Mouse (Mus musculus): ENCODE data around the gene Tmem9b. TPM values are rescaled to one million over a fixed set of nuclear protein-coding genes. Genes with fewer than 3 reads are reported as not detected.
A peak's percentile ranks its signal among the peaks of the same experiment; 100 is the strongest.

Gene Tmem9b
- polyA plus RNA-seq, 1 experiment from 2014 or later: 38.4 TPM

- WGBS: 54% methylated on average over 4 of the region's 4 CpGs
- H3K9me3 ChIP-seq (replicated peaks; ENCODE audit: control insufficient read depth, low read length): no peaks in the 10 kb centered on the region
- H3K9ac ChIP-seq (replicated peaks; ENCODE audit: low read length): no peak overlapping the region
- H3K36me3 ChIP-seq (replicated peaks; ENCODE audit: control insufficient read depth, insufficient read depth, low read depth, low read length): no peaks in the 10 kb centered on the region
- no peak overlapping the region for H3K4me3 ChIP-seq (ENCODE audit: low read depth, low read length)
- no peaks in the 10 kb centered on the region for H3K27me3 ChIP-seq (ENCODE audit: control insufficient read depth, insufficient read depth, low read length)
- H3K4me1 ChIP-seq (ENCODE audit: control insufficient read depth, insufficient read depth, low read length): no peaks in the 10 kb centered on the region
- no peak overlapping the region for H3K4me2 ChIP-seq (ENCODE audit: low read depth, low read length)
- DNase-seq (ENCODE audit: low spot score): peak; percentile 56
- no peak overlapping the region for H3K27ac ChIP-seq (replicated peaks; ENCODE audit: low read depth, low read length)
- ATAC-seq (replicated peaks; ENCODE audit: insufficient number of reproducible peaks, low FRiP score, low TSS enrichment, low read depth): no peak
Observed at GRCm38 (mm10) chr7:109707023-109707785, 45.5 kb downstream of the Tmem9b start.

GRCm38 (mm10) chr7:109704461-109704860 lies 48.2 kb downstream of the Tmem9b start:
- H3K4me1 ChIP-seq (ENCODE audit: control insufficient read depth, insufficient read depth, low read length): no peaks in the 10 kb centered on the region
- no peaks in the 10 kb centered on the region for H3K27me3 ChIP-seq (ENCODE audit: control insufficient read depth, insufficient read depth, low read length)
- no peak overlapping the region for H3K27ac ChIP-seq (replicated peaks; ENCODE audit: low read depth, low read length)
- H3K9me3 ChIP-seq (replicated peaks; ENCODE audit: control insufficient read depth, low read length): no peaks in the 10 kb centered on the region
- DNase-seq (ENCODE audit: low spot score) (no peak), ATAC-seq (replicated peaks; ENCODE audit: insufficient number of reproducible peaks, low FRiP score, low TSS enrichment, low read depth) (no peak)
- H3K4me3 ChIP-seq (ENCODE audit: low read depth, low read length): peak overlapping the region; percentile 67
- peak overlapping the region; percentile 73 for H3K4me2 ChIP-seq (ENCODE audit: low read depth, low read length)
- peak overlapping the region; percentile 78; the same call in 1 of the 2 replicates for H3K9ac ChIP-seq (replicated peaks; ENCODE audit: low read length)
- no peaks in the 10 kb centered on the region for H3K36me3 ChIP-seq (replicated peaks; ENCODE audit: control insufficient read depth, insufficient read depth, low read depth, low read length)
- WGBS: 60% methylated on average over 3 of the region's 3 CpGs

DNA sequence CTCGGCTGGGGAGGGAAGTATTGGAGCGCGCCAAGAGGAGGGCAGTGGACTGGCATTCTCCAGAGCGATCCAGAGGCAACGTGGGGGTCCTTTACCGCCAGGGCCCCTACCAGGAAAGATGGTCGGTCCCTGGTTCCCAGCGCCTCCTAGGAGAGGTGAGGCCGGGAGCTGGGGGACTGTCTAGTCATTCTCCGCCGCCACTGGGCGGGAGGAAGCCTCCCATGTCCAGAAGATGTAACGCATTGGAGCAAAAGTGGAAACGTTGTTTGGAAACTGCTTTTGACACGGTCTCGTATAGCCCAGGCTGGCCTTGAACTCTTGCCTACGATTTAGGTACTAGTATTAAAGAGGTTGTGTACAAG lies 48.7 kb downstream of the Tmem9b start:
- DNase-seq (ENCODE audit: low spot score) (no peak), ATAC-seq (replicated peaks; ENCODE audit: insufficient number of reproducible peaks, low FRiP score, low TSS enrichment, low read depth) (no peak; the same call in 1 of the 2 replicates)
- Histone ChIP-seq H3K36me3 (replicated peaks; ENCODE audit: control insufficient read depth, insufficient read depth, low read depth, low read length) (no peaks in the 10 kb centered on the region), H3K27me3 (ENCODE audit: control insufficient read depth, insufficient read depth, low read length) (no peaks in the 10 kb centered on the region), H3K4me3 (ENCODE audit: low read depth, low read length) (peak overlapping the region; percentile 67), H3K9ac (replicated peaks; ENCODE audit: low read length) (peak overlapping the region; percentile 78), H3K4me2 (ENCODE audit: low read depth, low read length) (peak overlapping the region; percentile 73), H3K9me3 (replicated peaks; ENCODE audit: control insufficient read depth, low read length) (no peaks in the 10 kb centered on the region), H3K27ac (replicated peaks; ENCODE audit: low read depth, low read length) (peak overlapping the region; percentile 52; the same call in 1 of the 2 replicates), H3K4me1 (ENCODE audit: control insufficient read depth, insufficient read depth, low read length) (no peaks in the 10 kb centered on the region)
- 2% methylated on average over 17 of the region's 17 CpGs for WGBS

DNA sequence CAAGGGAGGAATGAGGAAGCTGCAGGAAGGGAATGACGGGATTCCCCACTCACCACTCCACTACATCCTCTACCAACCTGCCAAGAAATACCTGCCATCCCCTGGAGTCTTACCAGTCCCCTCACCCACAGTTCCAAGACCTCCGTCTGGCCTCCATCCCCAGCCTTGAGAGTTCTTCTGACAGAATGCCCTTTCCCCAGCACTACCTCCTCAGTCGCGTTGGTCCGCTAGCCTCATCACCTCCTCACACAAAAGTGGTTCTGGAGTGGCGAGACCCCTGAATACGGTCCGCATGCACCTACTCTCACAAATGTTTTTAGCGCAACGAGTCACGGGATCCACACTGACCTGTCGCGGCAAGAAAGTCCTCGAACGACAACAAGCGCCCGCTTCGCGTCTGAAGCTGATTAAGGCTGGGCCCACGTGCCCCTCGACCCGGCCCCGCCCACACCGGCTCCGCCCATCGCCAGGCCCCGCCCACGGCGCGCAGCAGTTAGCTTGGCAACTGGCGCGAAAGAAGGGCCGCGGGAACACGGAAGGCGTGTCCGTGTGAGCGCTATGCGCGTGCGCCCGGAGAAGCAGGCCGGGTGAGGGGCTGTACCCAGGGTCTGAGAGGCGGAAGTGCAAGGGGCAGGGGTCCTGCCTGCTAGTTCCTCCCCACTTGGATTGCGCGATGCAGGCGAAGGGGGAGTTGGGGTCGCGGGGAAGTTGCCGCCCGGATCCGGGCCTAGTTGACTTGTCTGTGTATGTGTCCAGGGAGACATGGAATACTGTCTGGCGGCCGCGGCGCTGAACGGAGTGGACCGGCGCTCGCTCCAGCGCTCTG lies 49.3 kb downstream of the Tmem9b start, which contains the start of the genes St5 and Akip1:
St5 (minus strand) TSS at position 416 of the 826 bp plus-strand sequence.
Akip1 (plus strand) TSS at position 501 of the 826 bp plus-strand sequence.
- Histone ChIP-seq H3K4me1 (ENCODE audit: control insufficient read depth, insufficient read depth, low read length) (no peaks in the 10 kb centered on the region), H3K27me3 (ENCODE audit: control insufficient read depth, insufficient read depth, low read length) (no peaks in the 10 kb centered on the region), H3K4me3 (ENCODE audit: low read depth, low read length) (peak within 1 kb of the TSS; percentile 67), H3K36me3 (replicated peaks; ENCODE audit: control insufficient read depth, insufficient read depth, low read depth, low read length) (no peaks in the 10 kb centered on the region), H3K4me2 (ENCODE audit: low read depth, low read length) (peak within 1 kb of the TSS; percentile 73), H3K9me3 (replicated peaks; ENCODE audit: control insufficient read depth, low read length) (no peaks in the 10 kb centered on the region), H3K9ac (replicated peaks; ENCODE audit: low read length) (peak within 1 kb of the TSS; percentile 78), H3K27ac (replicated peaks; ENCODE audit: low read depth, low read length) (peak within 1 kb of the TSS; percentile 52; the same call in 1 of the 2 replicates)
- DNase-seq (ENCODE audit: low spot score): peak; percentile 97
- ATAC-seq (replicated peaks; ENCODE audit: insufficient number of reproducible peaks, low FRiP score, low TSS enrichment, low read depth): peak; percentile 98
- WGBS: under 1% methylated on average over 60 of the region's 61 CpGs

DNA sequence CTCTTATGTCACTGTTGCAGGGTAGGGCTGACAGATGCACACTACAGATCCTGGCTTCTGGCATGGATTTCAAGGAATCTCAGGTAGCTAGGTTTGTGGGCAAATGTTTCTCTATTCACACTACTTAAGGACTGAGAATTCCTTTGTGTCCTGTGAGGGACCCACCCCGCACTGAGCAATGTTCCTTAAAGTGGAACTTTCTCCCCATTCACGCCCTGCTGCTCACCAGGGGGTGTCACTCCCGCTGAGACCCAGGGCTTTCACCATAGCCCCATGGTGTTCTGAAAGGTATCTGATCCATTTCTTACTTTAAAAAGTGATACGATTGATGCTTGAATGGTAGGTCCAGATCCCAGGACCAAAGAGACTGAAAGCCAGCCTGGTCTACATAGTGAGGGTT lies 50.0 kb downstream of the Tmem9b start:
- H3K4me1 ChIP-seq (ENCODE audit: control insufficient read depth, insufficient read depth, low read length): no peaks in the 10 kb centered on the region
- DNase-seq (ENCODE audit: low spot score): no peak
- H3K9ac ChIP-seq (replicated peaks; ENCODE audit: low read length): no peak overlapping the region
- H3K27me3 ChIP-seq (ENCODE audit: control insufficient read depth, insufficient read depth, low read length): no peaks in the 10 kb centered on the region
- no peak overlapping the region; the same call in 1 of the 2 replicates for H3K4me3 ChIP-seq (ENCODE audit: low read depth, low read length)
- H3K4me2 ChIP-seq (ENCODE audit: low read depth, low read length): no peak overlapping the region; the same call in 1 of the 2 replicates
- ATAC-seq (replicated peaks; ENCODE audit: insufficient number of reproducible peaks, low FRiP score, low TSS enrichment, low read depth): no peak
- H3K27ac ChIP-seq (replicated peaks; ENCODE audit: low read depth, low read length): no peak overlapping the region
- WGBS: 40% methylated on average over 4 of the region's 4 CpGs
- no peaks in the 10 kb centered on the region for H3K9me3 ChIP-seq (replicated peaks; ENCODE audit: control insufficient read depth, low read length)
- H3K36me3 ChIP-seq (replicated peaks; ENCODE audit: control insufficient read depth, insufficient read depth, low read depth, low read length): no peaks in the 10 kb centered on the region

GRCm38 (mm10) chr7:109700213-109700612 lies 52.5 kb downstream of the Tmem9b start:
- Histone ChIP-seq H3K27me3 (ENCODE audit: control insufficient read depth, insufficient read depth, low read length) (no peaks in the 10 kb centered on the region), H3K9ac (replicated peaks; ENCODE audit: low read length) (no peak overlapping the region), H3K4me1 (ENCODE audit: control insufficient read depth, insufficient read depth, low read length) (no peaks in the 10 kb centered on the region), H3K4me3 (ENCODE audit: low read depth, low read length) (no peak overlapping the region), H3K36me3 (replicated peaks; ENCODE audit: control insufficient read depth, insufficient read depth, low read depth, low read length) (no peaks in the 10 kb centered on the region), H3K9me3 (replicated peaks; ENCODE audit: control insufficient read depth, low read length) (no peaks in the 10 kb centered on the region), H3K4me2 (ENCODE audit: low read depth, low read length) (no peak overlapping the region), H3K27ac (replicated peaks; ENCODE audit: low read depth, low read length) (no peak overlapping the region)
- ATAC-seq (replicated peaks; ENCODE audit: insufficient number of reproducible peaks, low FRiP score, low TSS enrichment, low read depth): no peak
- DNase-seq (ENCODE audit: low spot score): no peak

- ATAC-seq (replicated peaks; ENCODE audit: insufficient number of reproducible peaks, low FRiP score, low TSS enrichment, low read depth) (no peak), DNase-seq (ENCODE audit: low spot score) (no peak)
- Histone ChIP-seq H3K9ac (replicated peaks; ENCODE audit: low read length) (no peak overlapping the region), H3K36me3 (replicated peaks; ENCODE audit: control insufficient read depth, insufficient read depth, low read depth, low read length) (no peaks in the 10 kb centered on the region), H3K4me3 (ENCODE audit: low read depth, low read length) (no peak overlapping the region), H3K27me3 (ENCODE audit: control insufficient read depth, insufficient read depth, low read length) (no peaks in the 10 kb centered on the region), H3K9me3 (replicated peaks; ENCODE audit: control insufficient read depth, low read length) (no peaks in the 10 kb centered on the region), H3K4me2 (ENCODE audit: low read depth, low read length) (no peak overlapping the region), H3K4me1 (ENCODE audit: control insufficient read depth, insufficient read depth, low read length) (no peaks in the 10 kb centered on the region), H3K27ac (replicated peaks; ENCODE audit: low read depth, low read length) (no peak overlapping the region)
- WGBS: 91% methylated on average over 10 of the region's 10 CpGs
Observed at GRCm38 (mm10) chr7:109695339-109695726, 57.3 kb downstream of the Tmem9b start.

Measured in embryonic facial prominence, embryonic 11.5 days (tissue).